Mouse (Mus musculus): ENCODE data around the gene Cd6.

Gene Cd6

GRCm38 (mm10) chr19:10839010-10839892 lies 9.4 kb upstream of the Cd6 start, which contains the start of gene Slc15a3:
TSS of gene Slc15a3 (plus strand) at chr19:10839727.
- peak; percentile 52 for DNase-seq (ENCODE audit: low read depth, low spot score)

GRCm38 (mm10) chr19:10835671-10836070 lies 5.8 kb upstream of the Cd6 start:
- no peak for DNase-seq (ENCODE audit: low read depth, low spot score)

GRCm38 (mm10) chr19:10833611-10834010 lies 3.8 kb upstream of the Cd6 start:
- DNase-seq (ENCODE audit: low read depth, low spot score) = no peak

- no peak for DNase-seq (ENCODE audit: low read depth, low spot score)
Observed at GRCm38 (mm10) chr19:10832030-10832429, 2.2 kb upstream of the Cd6 start.

GRCm38 (mm10) chr19:10831424-10831823 lies 1.6 kb upstream of the Cd6 start:
- peak; percentile 93 for DNase-seq (ENCODE audit: low read depth, low spot score)

GRCm38 (mm10) chr19:10828321-10828720 lies 1.5 kb downstream of the Cd6 start:
- no peak for DNase-seq (ENCODE audit: low read depth, low spot score)

- DNase-seq (ENCODE audit: low read depth, low spot score) = no peak
Observed at GRCm38 (mm10) chr19:10824061-10824460, 5.8 kb downstream of the Cd6 start.

GRCm38 (mm10) chr19:10822534-10822933 lies 7.3 kb downstream of the Cd6 start:
- DNase-seq (ENCODE audit: low read depth, low spot score) = no peak

- no peak for DNase-seq (ENCODE audit: low read depth, low spot score)
Observed at GRCm38 (mm10) chr19:10821319-10821718, 8.5 kb downstream of the Cd6 start.

- peak; percentile 17 for DNase-seq (ENCODE audit: low read depth, low spot score)
Observed at GRCm38 (mm10) chr19:10818217-10818946, 11.5 kb downstream of the Cd6 start.

- peak; percentile 54 for DNase-seq (ENCODE audit: low read depth, low spot score)
Observed at GRCm38 (mm10) chr19:10816462-10816861, 13.4 kb downstream of the Cd6 start.

GRCm38 (mm10) chr19:10815871-10816270 lies 14.0 kb downstream of the Cd6 start:
- peak; percentile 71 for DNase-seq (ENCODE audit: low read depth, low spot score)

GRCm38 (mm10) chr19:10813905-10814304 lies 16.0 kb downstream of the Cd6 start:
- DNase-seq (ENCODE audit: low read depth, low spot score) = peak; percentile 53

- peak; percentile 59 for DNase-seq (ENCODE audit: low read depth, low spot score)
Observed at GRCm38 (mm10) chr19:10813039-10813438, 16.8 kb downstream of the Cd6 start.

GRCm38 (mm10) chr19:10811471-10811870 lies 18.4 kb downstream of the Cd6 start:
- no peak for DNase-seq (ENCODE audit: low read depth, low spot score)

- DNase-seq (ENCODE audit: low read depth, low spot score) = no peak
Observed at GRCm38 (mm10) chr19:10810176-10810492, 19.7 kb downstream of the Cd6 start.

- peak; percentile 64 for DNase-seq (ENCODE audit: low read depth, low spot score)
Observed at GRCm38 (mm10) chr19:10809428-10810175, 20.3 kb downstream of the Cd6 start.

GRCm38 (mm10) chr19:10808524-10809233 lies 21.2 kb downstream of the Cd6 start:
- DNase-seq (ENCODE audit: low read depth, low spot score) = no peak

GRCm38 (mm10) chr19:10805661-10806285 lies 24.1 kb downstream of the Cd6 start:
- no peak for DNase-seq (ENCODE audit: low read depth, low spot score)

- DNase-seq (ENCODE audit: low read depth, low spot score) = no peak
Observed at GRCm38 (mm10) chr19:10804850-10805660, 24.8 kb downstream of the Cd6 start.
